Mouse (Mus musculus) C2C12 (cell line): Measurements from ENCODE around the gene Drg1.
"Not testable (repeated sequence)": the region's sequence is repeated elsewhere in the genome, so short reads cannot be mapped to it uniquely, and the experiment has no call there.

Experiments used
- CEBPB ChIP-seq: IDR thresholded peaks from one replicate; pipeline ENCODE4 v1.6.1; 2011; ENCODE audit warnings: low read depth, mild to moderate bottlenecking, control low read depth, moderate library complexity
- CTCF ChIP-seq: IDR thresholded peaks from one replicate; pipeline ENCODE4 v1.5.1; 2011; ENCODE audit not compliant: control insufficient read depth, insufficient read depth, insufficient read length
- FOSL1 ChIP-seq: IDR thresholded peaks from one replicate; pipeline ENCODE4 v1.8.0; 2011; ENCODE audit warnings: mild to moderate bottlenecking, low read length; ENCODE audit not compliant: poor library complexity, insufficient read depth, severe bottlenecking
- MAX ChIP-seq: IDR thresholded peaks from one replicate; pipeline ENCODE4 v1.6.1; 2011; ENCODE audit warnings: mild to moderate bottlenecking, control low read depth
- MYOD1 ChIP-seq: IDR thresholded peaks from one replicate; pipeline ENCODE4 v1.6.1; 2011; ENCODE audit warnings: low read depth; ENCODE audit not compliant: control insufficient read depth, insufficient read length
- USF1 ChIP-seq: IDR thresholded peaks from one replicate; pipeline ENCODE4 v1.6.1; 2011; ENCODE audit warnings: low read depth, mild to moderate bottlenecking, control low read depth, moderate library complexity

DNA sequence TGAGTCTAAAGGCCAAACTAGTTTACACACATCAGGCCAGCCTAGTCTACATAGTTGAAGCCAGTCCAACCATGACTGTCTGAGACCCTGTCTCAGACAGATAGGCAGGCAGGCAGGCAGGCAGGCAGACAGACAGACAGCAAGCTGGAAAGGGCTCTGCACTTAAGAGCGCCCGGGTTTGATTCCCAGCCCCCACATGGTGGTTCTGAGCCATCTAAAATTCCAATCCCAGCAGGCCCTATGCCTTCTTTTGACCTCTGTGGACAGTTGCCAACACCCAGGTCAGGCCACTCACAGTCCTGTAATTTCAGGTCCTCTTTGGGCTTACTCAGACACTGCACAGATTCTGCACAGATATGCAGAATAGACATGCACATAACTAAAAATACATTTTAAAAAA, 119.4 kb downstream of the Drg1 start:
- not testable (repeated sequence) for TF ChIP-seq CTCF, MAX, USF1, FOSL1, CEBPB, MYOD1
